Mouse (Mus musculus): Measurements from ENCODE around the gene Heyl.

The Heyl gene

GRCm38 (mm10) chr4:123233492-123234084 lies at the start of gene Heyl:
Gene Heyl (plus strand): TSS chr4:123233556.
- no peak for DNase-seq

- DNase-seq, result peak; percentile 62
Observed at GRCm38 (mm10) chr4:123184816-123185215, 48.5 kb upstream of the Heyl start.

GRCm38 (mm10) chr4:123192336-123192735 lies 41.0 kb upstream of the Heyl start:
- DNase-seq, result peak; percentile 55

- no peak for DNase-seq
Observed at GRCm38 (mm10) chr4:123193791-123194190, 39.6 kb upstream of the Heyl start.

GRCm38 (mm10) chr4:123196695-123197094 lies 36.7 kb upstream of the Heyl start:
- DNase-seq, result no peak

- peak; percentile 42 for DNase-seq
Observed at GRCm38 (mm10) chr4:123200771-123201185, 32.6 kb upstream of the Heyl start.

GRCm38 (mm10) chr4:123201186-123202093 lies 31.9 kb upstream of the Heyl start, which contains the start of gene Nt5c1a:
Gene Nt5c1a (plus strand): TSS chr4:123201504.
- DNase-seq, result peak; percentile 21

GRCm38 (mm10) chr4:123202094-123202420 lies 31.3 kb upstream of the Heyl start:
- DNase-seq, result no peak

GRCm38 (mm10) chr4:123207337-123207736 lies 26.0 kb upstream of the Heyl start:
- DNase-seq, result no peak

- no peak for DNase-seq
Observed at GRCm38 (mm10) chr4:123210996-123211395, 22.4 kb upstream of the Heyl start.

- DNase-seq, result no peak
Observed at GRCm38 (mm10) chr4:123211453-123211852, 21.9 kb upstream of the Heyl start.

- DNase-seq, result no peak
Observed at GRCm38 (mm10) chr4:123212330-123212729, 21.0 kb upstream of the Heyl start.

GRCm38 (mm10) chr4:123213975-123214374 lies 19.4 kb upstream of the Heyl start:
- no peak for DNase-seq

- no peak for DNase-seq
Observed at GRCm38 (mm10) chr4:123215367-123215766, 18.0 kb upstream of the Heyl start.

- no peak for DNase-seq
Observed at GRCm38 (mm10) chr4:123216782-123217181, 16.6 kb upstream of the Heyl start.

GRCm38 (mm10) chr4:123219720-123220357 lies 13.5 kb upstream of the Heyl start:
- DNase-seq, result peak; percentile 59

GRCm38 (mm10) chr4:123220637-123221036 lies 12.7 kb upstream of the Heyl start:
- DNase-seq, result no peak

GRCm38 (mm10) chr4:123223309-123223708 lies 10.0 kb upstream of the Heyl start:
- DNase-seq, result no peak

- no peak for DNase-seq
Observed at GRCm38 (mm10) chr4:123225718-123226403, 7.5 kb upstream of the Heyl start.

- no peak for DNase-seq
Observed at GRCm38 (mm10) chr4:123227707-123228106, 5.6 kb upstream of the Heyl start.

- DNase-seq, result no peak
Observed at GRCm38 (mm10) chr4:123228270-123228669, 5.1 kb upstream of the Heyl start.

- no peak for DNase-seq
Observed at GRCm38 (mm10) chr4:123229166-123229565, 4.2 kb upstream of the Heyl start.

GRCm38 (mm10) chr4:123232841-123233240 lies 515 bp upstream of the Heyl start:
- no peak for DNase-seq
